Mouse (Mus musculus) retina, postnatal 7 days (tissue): ENCODE data around the gene Gm13304.
"Not testable (repeated sequence)": the region's sequence is repeated elsewhere in the genome, so short reads cannot be mapped to it uniquely, and the experiment has no call there.

Experiments used
- DNase-seq: peaks from one replicate; pipeline ENCODE4 v3.0.0-alpha.2; 2012; ENCODE audit warnings: low read depth, low spot score

Gene Gm13304

GRCm38 (mm10) chr4:42114517-42114916 is at the start of gene Gm13304:
TSS of gene Gm13304 (plus strand) at chr4:42114817.
- not testable (repeated sequence) for DNase-seq

GRCm38 (mm10) chr4:42090907-42091306 is 23.7 kb upstream of the Gm13304 start, which contains the start of gene Gm3893:
TSS of gene Gm3893 (plus strand) at chr4:42091207.
- not testable (repeated sequence) for DNase-seq

- not testable (repeated sequence) for DNase-seq
Observed at GRCm38 (mm10) chr4:42153136-42153535, 38.5 kb downstream of the Gm13304 start, which contains the start of gene Gm13306. TSS of gene Gm13306 (plus strand) at chr4:42153436.
